Mouse (Mus musculus) testis, postnatal 14 days (tissue): ENCODE measurements around the gene Hipk4.
A peak's percentile ranks its signal among the peaks of the same experiment; 100 is the strongest.

Experiments
- DNase-seq: peaks from one replicate; pipeline ENCODE4 v3.0.0; 2021; ENCODE audit warnings: low spot score

The Hipk4 gene

DNA sequence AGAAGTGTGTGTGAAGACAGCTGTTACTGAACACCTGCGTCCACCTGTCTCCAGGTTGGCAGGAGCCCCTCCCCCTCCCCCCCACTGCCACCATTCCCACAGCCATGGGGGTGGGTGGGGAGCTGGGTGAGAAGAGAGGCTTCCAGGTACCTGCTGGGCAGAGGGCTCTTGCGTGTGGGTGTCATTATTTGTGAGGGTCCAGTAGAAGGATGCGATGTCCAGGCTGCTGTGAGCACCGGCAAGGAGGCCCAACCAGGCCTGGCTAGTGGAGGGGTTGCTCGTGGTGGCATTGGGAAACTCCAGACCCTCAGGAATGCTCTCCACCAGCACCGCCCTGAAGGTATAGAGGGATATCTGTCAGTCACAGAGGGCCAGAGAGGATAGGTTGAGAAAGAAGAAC is 17.9 kb downstream of the Hipk4 start:
- no peak for DNase-seq

- DNase-seq: no peak
Measured at GRCm38 (mm10) chr7:27541431-27541830, 18.4 kb downstream of the Hipk4 start.

GRCm38 (mm10) chr7:27541922-27542321 is 18.9 kb downstream of the Hipk4 start:
- DNase-seq: no peak

- DNase-seq: peak; percentile 76
Measured at GRCm38 (mm10) chr7:27542392-27543033, 19.4 kb downstream of the Hipk4 start.

GRCm38 (mm10) chr7:27543065-27543464 is 20.0 kb downstream of the Hipk4 start:
- DNase-seq: no peak

DNA sequence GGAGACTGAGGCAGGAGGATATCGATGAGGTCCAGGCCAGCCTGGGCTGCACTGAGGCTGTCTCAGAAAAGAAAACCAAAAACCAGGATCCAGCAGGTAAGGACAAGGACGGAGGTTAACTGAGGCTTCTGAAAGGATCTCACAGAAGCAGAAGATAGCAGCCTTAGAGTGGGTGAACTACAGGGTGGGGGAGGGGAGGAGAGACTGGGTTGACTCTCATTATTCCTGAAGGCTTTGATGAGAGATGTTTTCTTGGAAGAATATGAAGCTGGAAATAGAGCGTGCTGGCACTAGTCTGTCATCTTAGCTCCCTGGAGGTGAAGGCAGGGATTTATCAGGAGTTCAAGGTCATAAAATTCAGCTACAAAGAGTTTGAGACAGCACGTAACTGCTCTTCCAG is 20.8 kb downstream of the Hipk4 start:
- no peak for DNase-seq

- no peak for DNase-seq
Measured at GRCm38 (mm10) chr7:27544675-27545370, 21.8 kb downstream of the Hipk4 start.

DNA sequence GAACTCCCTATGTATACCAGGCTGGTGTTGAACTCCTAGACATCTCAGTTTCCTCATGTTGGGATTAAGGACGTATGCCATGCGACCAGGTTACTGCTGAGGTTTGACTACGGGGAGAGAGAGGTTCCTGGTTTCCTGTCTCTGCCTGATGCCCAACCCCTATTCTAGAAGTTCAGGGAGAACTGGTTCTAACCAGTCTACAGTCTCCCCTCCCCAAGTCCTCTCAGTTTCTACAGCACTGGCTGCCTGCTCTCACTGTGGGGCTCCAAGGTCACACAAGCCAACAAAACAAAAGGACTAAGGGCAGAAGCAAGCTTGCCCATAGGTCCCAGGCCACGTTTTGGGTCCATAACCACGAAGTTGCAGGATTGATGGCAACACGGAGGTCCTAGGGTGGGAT is 26.5 kb downstream of the Hipk4 start:
- DNase-seq: no peak

DNA sequence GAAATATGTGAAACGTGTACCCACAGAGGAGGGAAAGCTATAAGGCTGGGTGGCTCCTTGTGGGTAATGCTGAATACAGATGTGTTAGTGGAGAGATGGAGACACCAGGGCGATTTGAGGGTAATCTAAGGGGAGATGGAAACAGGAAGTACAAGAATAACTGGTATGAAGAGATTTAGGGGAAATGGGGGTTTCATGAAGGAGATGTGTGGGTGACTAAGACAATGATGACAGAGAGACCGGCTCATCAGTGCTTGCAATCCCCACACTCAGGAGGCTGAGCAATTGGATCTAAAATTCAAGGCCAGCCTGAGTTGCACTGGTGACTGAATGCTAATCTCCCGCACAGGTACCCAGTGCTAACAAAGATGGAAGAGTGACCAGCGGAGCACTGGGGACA is 29.0 kb downstream of the Hipk4 start:
- no peak for DNase-seq

GRCm38 (mm10) chr7:27552931-27553513 is 30.0 kb downstream of the Hipk4 start, which contains the start of the genes Pld3 and 2310022A10Rik:
Gene Pld3 (minus strand): TSS chr7:27553218.
Gene 2310022A10Rik (plus strand): TSS chr7:27553233.
- DNase-seq: peak; percentile 93

DNA sequence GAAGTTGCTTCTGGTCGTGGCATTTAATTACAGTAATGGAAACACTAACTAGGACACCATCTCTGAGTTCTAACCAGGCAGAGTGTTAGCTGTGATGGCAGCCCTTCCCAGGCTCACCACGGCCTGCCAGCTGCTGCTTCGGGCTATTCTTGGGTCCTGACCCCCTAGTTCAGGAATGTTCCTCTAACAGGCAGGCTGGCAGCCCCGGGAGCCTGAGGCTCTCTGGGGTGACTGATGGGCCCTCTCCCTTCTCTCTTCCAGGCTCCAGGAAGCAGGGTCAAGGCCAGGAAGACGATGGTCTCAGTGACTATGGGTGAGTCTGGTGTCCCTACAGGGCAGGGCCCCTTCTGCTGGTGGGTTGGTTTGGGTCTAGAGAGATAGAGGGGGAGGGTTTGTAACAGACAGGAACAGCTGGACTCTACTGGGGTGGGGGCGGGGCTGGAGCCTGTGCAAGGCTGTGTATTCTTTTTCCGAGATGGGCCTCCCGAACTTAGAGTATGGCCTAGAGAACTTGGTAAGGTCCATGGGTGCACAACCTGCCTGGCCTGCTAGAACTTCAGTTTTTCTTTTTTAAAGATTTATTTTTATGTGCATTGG is 37.3 kb downstream of the Hipk4 start:
- DNase-seq: no peak

- no peak for DNase-seq
Measured at GRCm38 (mm10) chr7:27560978-27561377, 37.9 kb downstream of the Hipk4 start.

DNA sequence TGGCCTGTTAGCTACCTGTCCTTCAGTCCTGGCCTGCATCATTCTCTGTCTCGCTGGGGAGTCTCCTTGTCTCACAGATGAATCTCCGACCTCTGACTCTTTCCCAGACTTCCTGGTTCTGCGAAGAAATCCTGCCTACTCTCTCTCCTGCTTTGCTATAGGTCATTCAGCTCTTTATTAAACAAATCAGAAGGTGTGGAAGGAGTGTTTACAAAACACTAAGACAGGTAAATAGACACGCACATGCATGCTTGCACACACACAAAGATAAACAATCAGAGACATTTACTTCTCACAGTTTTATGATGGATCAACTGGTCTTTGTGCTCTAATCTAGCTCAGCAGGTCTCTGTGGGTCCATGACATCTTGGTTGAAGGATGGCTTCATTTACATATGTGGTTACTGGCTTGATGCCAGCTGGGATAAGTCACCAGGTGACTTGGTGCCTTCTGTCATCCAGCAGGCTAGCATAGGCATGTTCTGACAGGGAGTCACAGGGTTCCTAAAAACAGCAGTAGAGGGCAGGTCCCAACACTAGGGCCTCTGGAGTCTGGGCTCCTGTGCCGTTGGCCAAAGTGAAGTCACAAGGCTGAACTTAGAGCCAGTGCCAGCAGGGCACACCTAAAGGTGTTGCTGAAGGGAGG is 46.6 kb downstream of the Hipk4 start:
- DNase-seq: no peak

GRCm38 (mm10) chr7:27572133-27572532 is 49.1 kb downstream of the Hipk4 start:
- no peak for DNase-seq

DNA sequence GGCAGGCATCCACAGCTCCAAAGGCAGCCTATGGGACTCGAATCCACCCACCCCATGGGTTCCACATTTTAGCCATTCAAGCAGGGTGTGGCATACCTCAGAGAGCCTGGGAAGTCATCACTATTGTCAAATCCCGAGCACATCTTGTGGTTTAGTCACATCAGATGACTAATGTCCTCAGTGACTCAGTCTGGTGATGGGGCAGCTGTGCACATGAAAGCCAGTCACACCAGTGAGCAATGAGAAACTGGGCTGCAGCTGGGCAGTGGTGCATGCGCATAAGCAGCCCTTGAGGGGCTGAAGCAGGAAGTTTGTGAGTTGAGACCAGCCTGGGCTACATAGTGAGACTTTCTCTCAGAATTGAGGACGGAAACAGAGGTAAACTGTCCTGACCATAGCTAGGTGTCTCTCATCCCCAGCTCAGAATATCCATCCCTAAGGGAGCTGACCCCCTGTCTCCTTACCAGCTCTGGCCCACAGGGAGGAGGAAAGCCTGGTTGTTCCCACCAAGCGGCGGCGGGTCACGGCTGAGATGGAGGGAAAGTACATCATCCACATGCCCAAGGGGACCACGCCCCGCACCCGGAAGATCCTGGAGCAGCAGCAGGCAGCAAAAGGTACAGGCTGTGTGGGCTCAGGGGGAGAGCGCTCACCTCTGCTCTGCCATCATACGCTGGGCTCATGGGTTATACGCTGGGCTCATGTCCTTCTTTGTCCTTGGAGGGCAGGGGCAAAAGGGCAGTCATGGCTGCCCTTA is 51.2 kb downstream of the Hipk4 start:
- DNase-seq: no peak

GRCm38 (mm10) chr7:27576914-27577313 is 53.8 kb downstream of the Hipk4 start:
- no peak for DNase-seq

GRCm38 (mm10) chr7:27577589-27577988 is 54.5 kb downstream of the Hipk4 start:
- DNase-seq: no peak

GRCm38 (mm10) chr7:27578465-27578864 is 55.4 kb downstream of the Hipk4 start:
- no peak for DNase-seq

GRCm38 (mm10) chr7:27580380-27581174 is 57.5 kb downstream of the Hipk4 start:
- no peak for DNase-seq
